Mouse (Mus musculus): ENCODE measurements at regions not wholly inside any gene's neighbourhood (a gene's known extent, or its start where the extent isn't known, plus 50 kb on each side); places are given as distances from the start of the nearest gene placed in this dataset.

GRCm38 (mm10) chr2:72612221-72612620, 136.3 kb downstream of the Cdca7 start:
- Histone ChIP-seq H3K27me3 (replicated peaks) (peaks cover 6% of the 10 kb centered on the region), H3K4me3 (replicated peaks) (no peak overlapping the region), H3K4me1 (peaks cover 9% of the 10 kb centered on the region), H3K36me3 (replicated peaks; ENCODE audit: low read length) (no peaks in the 10 kb centered on the region), H3K9me3 (peaks cover 14% of the 10 kb centered on the region)
- TF ChIP-seq GATA1 (IDR thresholded peaks at IDR 0.05; ENCODE audit: borderline replicate concordance, low read length): no peak

- H3K4me3 ChIP-seq (replicated peaks): no peak overlapping the region
- H3K27me3 ChIP-seq (replicated peaks): peaks cover 6% of the 10 kb centered on the region
- H3K4me1 ChIP-seq: peaks cover 17% of the 10 kb centered on the region
- no peaks in the 10 kb centered on the region for H3K36me3 ChIP-seq (replicated peaks; ENCODE audit: low read length)
- TF ChIP-seq GATA1 (IDR thresholded peaks at IDR 0.05; ENCODE audit: borderline replicate concordance, low read length): no peak
- no peak for TF ChIP-seq FLI1 (IDR thresholded peaks at IDR 0.05; ENCODE audit: low read length)
- H3K9me3 ChIP-seq: 0 out of 2 replicates have a peak, but pooled peaks cover 2% of the 10 kb centered on the region
Measured at GRCm38 (mm10) chr2:72614256-72614655, 138.3 kb downstream of the Cdca7 start.

GRCm38 (mm10) chr2:72615869-72616268, 139.9 kb downstream of the Cdca7 start:
- H3K4me3 ChIP-seq (replicated peaks): no peak overlapping the region
- H3K9me3 ChIP-seq: 0 out of 2 replicates have a peak, but pooled peaks cover 2% of the 10 kb centered on the region
- no peaks in the 10 kb centered on the region for H3K36me3 ChIP-seq (replicated peaks; ENCODE audit: low read length)
- peaks cover 3% of the 10 kb centered on the region for H3K27me3 ChIP-seq (replicated peaks)
- TF ChIP-seq GATA1 (IDR thresholded peaks at IDR 0.05; ENCODE audit: borderline replicate concordance, low read length) (no peak), FLI1 (IDR thresholded peaks at IDR 0.05; ENCODE audit: low read length) (no peak)
- peaks cover 29% of the 10 kb centered on the region for H3K4me1 ChIP-seq

- no peak overlapping the region for H3K4me3 ChIP-seq (replicated peaks)
- 0 out of 2 replicates have a peak, but pooled peaks cover under 1% of the 10 kb centered on the region for H3K9me3 ChIP-seq
- H3K36me3 ChIP-seq (replicated peaks; ENCODE audit: low read length): no peaks in the 10 kb centered on the region
- peaks cover 32% of the 10 kb centered on the region for H3K4me1 ChIP-seq
- TF ChIP-seq GATA1 (IDR thresholded peaks at IDR 0.05; ENCODE audit: borderline replicate concordance, low read length): no peak
- TF ChIP-seq FLI1 (IDR thresholded peaks at IDR 0.05; ENCODE audit: low read length): no peak
- H3K27me3 ChIP-seq (replicated peaks): peaks cover 2% of the 10 kb centered on the region
Measured at GRCm38 (mm10) chr2:72616412-72616811, 140.5 kb downstream of the Cdca7 start.

- no peak overlapping the region for H3K4me3 ChIP-seq (replicated peaks)
- TF ChIP-seq GATA1 (IDR thresholded peaks at IDR 0.05; ENCODE audit: borderline replicate concordance, low read length): no peak
- TF ChIP-seq FLI1 (IDR thresholded peaks at IDR 0.05; ENCODE audit: low read length): no peak
- H3K9me3 ChIP-seq: no peaks in the 10 kb centered on the region
- peaks cover 32% of the 10 kb centered on the region for H3K4me1 ChIP-seq
- H3K27me3 ChIP-seq (replicated peaks): peaks cover 4% of the 10 kb centered on the region
- no peaks in the 10 kb centered on the region for H3K36me3 ChIP-seq (replicated peaks; ENCODE audit: low read length)
Measured at GRCm38 (mm10) chr2:72619446-72619845, 143.5 kb downstream of the Cdca7 start.

- peak overlapping the region; percentile 87 for H3K4me3 ChIP-seq (replicated peaks)
- H3K9me3 ChIP-seq: no peaks in the 10 kb centered on the region
- peaks cover 32% of the 10 kb centered on the region for H3K4me1 ChIP-seq
- H3K36me3 ChIP-seq (replicated peaks; ENCODE audit: low read length): no peaks in the 10 kb centered on the region
- TF ChIP-seq GATA1 (IDR thresholded peaks at IDR 0.05; ENCODE audit: borderline replicate concordance, low read length) (no peak), FLI1 (IDR thresholded peaks at IDR 0.05; ENCODE audit: low read length) (no peak)
- peaks cover 8% of the 10 kb centered on the region for H3K27me3 ChIP-seq (replicated peaks)
Measured at GRCm38 (mm10) chr2:72620182-72620652, 144.3 kb downstream of the Cdca7 start.

GRCm38 (mm10) chr2:72627915-72628314, 152.0 kb downstream of the Cdca7 start:
- H3K4me3 ChIP-seq (replicated peaks): no peak overlapping the region
- H3K27me3 ChIP-seq (replicated peaks): peaks cover 13% of the 10 kb centered on the region
- H3K9me3 ChIP-seq: no peaks in the 10 kb centered on the region
- H3K36me3 ChIP-seq (replicated peaks; ENCODE audit: low read length): no peaks in the 10 kb centered on the region
- TF ChIP-seq FLI1 (IDR thresholded peaks at IDR 0.05; ENCODE audit: low read length) (no peak), GATA1 (IDR thresholded peaks at IDR 0.05; ENCODE audit: borderline replicate concordance, low read length) (no peak)
- peaks cover 6% of the 10 kb centered on the region for H3K4me1 ChIP-seq

- H3K4me3 ChIP-seq (replicated peaks): no peak overlapping the region
- H3K4me1 ChIP-seq: peaks cover 6% of the 10 kb centered on the region
- peaks cover 13% of the 10 kb centered on the region for H3K27me3 ChIP-seq (replicated peaks)
- TF ChIP-seq FLI1 (IDR thresholded peaks at IDR 0.05; ENCODE audit: low read length) (no peak), GATA1 (IDR thresholded peaks at IDR 0.05; ENCODE audit: borderline replicate concordance, low read length) (no peak)
- peaks cover under 1% of the 10 kb centered on the region; the same call in 1 of the 2 replicates for H3K9me3 ChIP-seq
- H3K36me3 ChIP-seq (replicated peaks; ENCODE audit: low read length): no peaks in the 10 kb centered on the region
Measured at GRCm38 (mm10) chr2:72628626-72629470, 152.9 kb downstream of the Cdca7 start.

- Histone ChIP-seq H3K4me1 (peaks cover 6% of the 10 kb centered on the region), H3K36me3 (replicated peaks; ENCODE audit: low read length) (no peaks in the 10 kb centered on the region), H3K27me3 (replicated peaks) (peaks cover 13% of the 10 kb centered on the region), H3K9me3 (peaks cover 6% of the 10 kb centered on the region; the same call in 1 of the 2 replicates), H3K4me3 (replicated peaks) (no peak overlapping the region)
- TF ChIP-seq GATA1 (IDR thresholded peaks at IDR 0.05; ENCODE audit: borderline replicate concordance, low read length) (no peak), FLI1 (IDR thresholded peaks at IDR 0.05; ENCODE audit: low read length) (no peak)
Measured at GRCm38 (mm10) chr2:72629691-72630461, 153.9 kb downstream of the Cdca7 start.
